Mouse (Mus musculus): ENCODE measurements around the gene Pabpc6. TPM values are rescaled to one million over a fixed set of nuclear protein-coding genes. Genes with fewer than 3 reads are reported as not detected.
A peak's percentile ranks its signal among the peaks of the same experiment; 100 is the strongest.

Gene Pabpc6
- not detected for total RNA-seq (2021)
- long read RNA-seq, experiment 1: 0 reads
- long read RNA-seq, experiment 2: 0 reads

- intact Hi-C loops (cut with DNase I): no loop called here
- DNase-seq (ENCODE audit: low spot score in 2 of 2): no peak
These were observed at the start of gene Pabpc6 for GRCm38 (mm10) chr17:9669283-9669905. TSS of gene Pabpc6 (minus strand) at chr17:9669717.

- intact Hi-C loops (cut with DNase I): no loop called here
- no peak for DNase-seq (ENCODE audit: low spot score in 2 of 2)
These were observed 41.4 kb upstream of the Pabpc6 start for GRCm38 (mm10) chr17:9710910-9711309.

GRCm38 (mm10) chr17:9708888-9709287 is 39.4 kb upstream of the Pabpc6 start:
- DNase-seq (ENCODE audit: low spot score in 2 of 2): no peak
- intact Hi-C loops (cut with DNase I): no loop called here

- intact Hi-C loops (cut with DNase I): no loop called here
- DNase-seq (ENCODE audit: low spot score in 2 of 2): no peak
These were observed 37.8 kb upstream of the Pabpc6 start for GRCm38 (mm10) chr17:9707356-9707755.

GRCm38 (mm10) chr17:9697763-9698162 is 28.2 kb upstream of the Pabpc6 start:
- DNase-seq (ENCODE audit: low spot score in 2 of 2): no peak
- intact Hi-C loops (cut with DNase I): no loop called here

- intact Hi-C loops (cut with DNase I): no loop called here
These were observed 21.7 kb upstream of the Pabpc6 start for GRCm38 (mm10) chr17:9691251-9691650.

GRCm38 (mm10) chr17:9683539-9684155 is 14.1 kb upstream of the Pabpc6 start:
- DNase-seq (ENCODE audit: low spot score in 2 of 2): peak in 1 of 2 experiments; percentile 38
- intact Hi-C loops (cut with DNase I): no loop called here

More at GRCm38 (mm10) chr17:9691251-9691650, 21.7 kb upstream of the Pabpc6 start:
- no peak for DNase-seq (ENCODE audit: low spot score in 2 of 2)

GRCm38 (mm10) chr17:9680741-9681140 is 11.2 kb upstream of the Pabpc6 start:
- peak in 1 of 2 experiments; percentile 39 for DNase-seq (ENCODE audit: low spot score in 2 of 2)
- intact Hi-C loops (cut with DNase I): no loop called here

- DNase-seq (ENCODE audit: low spot score in 2 of 2): no peak
- intact Hi-C loops (cut with DNase I): no loop called here
These were observed 5.8 kb upstream of the Pabpc6 start for GRCm38 (mm10) chr17:9675175-9675789.

GRCm38 (mm10) chr17:9667955-9668354 is 1.6 kb downstream of the Pabpc6 start:
- intact Hi-C loops (cut with DNase I): no loop called here
- DNase-seq (ENCODE audit: low spot score in 2 of 2): no peak

GRCm38 (mm10) chr17:9658651-9659050 is 10.9 kb downstream of the Pabpc6 start:
- intact Hi-C loops (cut with DNase I): no loop called here
- DNase-seq (ENCODE audit: low spot score in 2 of 2): no peak

GRCm38 (mm10) chr17:9654155-9654554 is 15.4 kb downstream of the Pabpc6 start:
- no peak for DNase-seq (ENCODE audit: low spot score in 2 of 2)
- intact Hi-C loops (cut with DNase I): no loop called here

GRCm38 (mm10) chr17:9647644-9648043 is 21.9 kb downstream of the Pabpc6 start:
- intact Hi-C loops (cut with DNase I): no loop called here
- DNase-seq (ENCODE audit: low spot score in 2 of 2): no peak

- intact Hi-C loops (cut with DNase I): no loop called here
These were observed 25.8 kb downstream of the Pabpc6 start for GRCm38 (mm10) chr17:9643657-9644180.

GRCm38 (mm10) chr17:9637011-9637410 is 32.5 kb downstream of the Pabpc6 start:
- intact Hi-C loops (cut with DNase I): no loop called here

More at GRCm38 (mm10) chr17:9643657-9644180, 25.8 kb downstream of the Pabpc6 start:
- no peak for DNase-seq (ENCODE audit: low spot score in 2 of 2)

GRCm38 (mm10) chr17:9632579-9633252 is 36.8 kb downstream of the Pabpc6 start:
- intact Hi-C loops (cut with DNase I): loop anchor here (5.0 kb wide), 1 partner anchor 50 kb away; no protein-coding TSS in a partner anchor
- peak; percentile 6 to 11 for DNase-seq (ENCODE audit: low spot score in 2 of 2)

More at GRCm38 (mm10) chr17:9637011-9637410, 32.5 kb downstream of the Pabpc6 start:
- no peak for DNase-seq (ENCODE audit: low spot score in 2 of 2)

- peak; percentile 34 to 44 for DNase-seq (ENCODE audit: low spot score in 2 of 2)
- intact Hi-C loops (cut with DNase I): loop anchor here (5.0 kb wide), 1 partner anchor 50 kb away; no protein-coding TSS in a partner anchor
These were observed 37.4 kb downstream of the Pabpc6 start for GRCm38 (mm10) chr17:9632140-9632539.

- no peak for DNase-seq (ENCODE audit: low spot score in 2 of 2)
- intact Hi-C loops (cut with DNase I): loop anchor here (5.0 kb wide), 1 partner anchor 49 kb away; no protein-coding TSS in a partner anchor
These were observed 38.4 kb downstream of the Pabpc6 start for GRCm38 (mm10) chr17:9631081-9631480.

- intact Hi-C loops (cut with DNase I): no loop called here
- DNase-seq (ENCODE audit: low spot score in 2 of 2): no peak
These were observed 42.5 kb downstream of the Pabpc6 start for GRCm38 (mm10) chr17:9627011-9627410.
